Mouse (Mus musculus) hematopoietic stem cell, adult 5-6 weeks (primary cell): ENCODE results near the gene Gm5726. TPM values are rescaled to one million over a fixed set of nuclear protein-coding genes. Genes with fewer than 3 reads are reported as not detected.
"Not testable (repeated sequence)": the region's sequence is repeated elsewhere in the genome, so short reads cannot be mapped to it uniquely, and the experiment has no call there.

ENCODE experiments used
- ATAC-seq, 2 experiments: fragments of 125-278 bp in 1 of 2; replicated peaks in 1 of 2; 2 replicates each; pipeline ENCODE4 v1.8.0; 2016 to 2017; ENCODE audit warnings: inconsistent platforms in 2 of 2, mild to moderate bottlenecking in 2 of 2, moderate number of reproducible peaks in 2 of 2, low read depth in 1 of 2, moderate TSS enrichment in 1 of 2; ENCODE audit not compliant: low FRiP score in 2 of 2, poor library complexity in 2 of 2, severe bottlenecking in 2 of 2, insufficient read depth in 1 of 2, low TSS enrichment in 1 of 2
- total RNA-seq: library from RNA; stranded (forward); fragments of 172-1452, 232-1000 nt; gene quantifications from 2 replicates; pipeline ENCODE4 v1.2.3, GENCODE M21; 2017

Gm5726 gene
- not detected in 2 replicates for total RNA-seq

GRCm38 (mm10) chr7:20545657-20546056 is at the start of gene Gm5726:
Gene Gm5726, minus strand, starts transcription at chr7:20545757.
- ATAC-seq: not testable (repeated sequence)

- ATAC-seq: not testable (repeated sequence)
Observed at GRCm38 (mm10) chr7:20576141-20576540, 30.6 kb upstream of the Gm5726 start, which contains the start of gene Gm4141. Gene Gm4141, minus strand, starts transcription at chr7:20576241.

GRCm38 (mm10) chr7:20533537-20533936 is 12.0 kb downstream of the Gm5726 start, which contains the start of gene Vmn1r104:
Gene Vmn1r104, plus strand, starts transcription at chr7:20533837.
- not testable (repeated sequence) for ATAC-seq

GRCm38 (mm10) chr7:20510434-20510833 is 35.1 kb downstream of the Gm5726 start, which contains the start of gene Vmn1r103:
Gene Vmn1r103, minus strand, starts transcription at chr7:20510534.
- not testable (repeated sequence) for ATAC-seq

Other genes with a start within 250 kb of the Gm5726 start
- gene Gm4133, start 211.7 kb downstream of the Gm5726 start, total RNA-seq: not detected in 2 replicates
- gene Gm5728, start 170.3 kb downstream of the Gm5726 start, total RNA-seq: not detected in 2 replicates
- gene Vmn1r100, start 127.8 kb downstream of the Gm5726 start, total RNA-seq: not detected in 2 replicates
- gene Vmn1r101, start 103.2 kb downstream of the Gm5726 start, total RNA-seq: not detected in 2 replicates
- not detected in 2 replicates for gene Gm10670, start 70.8 kb downstream of the Gm5726 start, total RNA-seq
- gene Vmn1r103, start 35.2 kb downstream of the Gm5726 start, total RNA-seq: not detected in 2 replicates
- gene Vmn1r104, start 11.9 kb downstream of the Gm5726 start, total RNA-seq: not detected in 2 replicates
- not detected in 2 replicates for gene Gm4141, start 30.5 kb upstream of the Gm5726 start, total RNA-seq
- gene Gm4513, start 53.3 kb upstream of the Gm5726 start, total RNA-seq: not detected in 2 replicates
- not detected in 2 replicates for gene Vmn1r107, start 123.2 kb upstream of the Gm5726 start, total RNA-seq
- not detected in 2 replicates for gene Vmn1r111, start 157.5 kb upstream of the Gm5726 start, total RNA-seq
- not detected in 2 replicates for gene Gm10668, start 184.9 kb upstream of the Gm5726 start, total RNA-seq
- gene Vmn1r112, start 225.4 kb upstream of the Gm5726 start, total RNA-seq: not detected in 2 replicates
- not detected in 2 replicates for gene Vmn1r113, start 241.5 kb upstream of the Gm5726 start, total RNA-seq